Mouse (Mus musculus) A20 (cell line): Measurements from ENCODE around the gene Secisbp2.
"Not testable (repeated sequence)": the region's sequence is repeated elsewhere in the genome, so short reads cannot be mapped to it uniquely, and the experiment has no call there.

Experiments
- DNase-seq: peaks from one replicate; pipeline ENCODE4 v3.0.0-alpha.2; 2011; ENCODE audit warnings: low read depth, low spot score

The Secisbp2 gene

GRCm38 (mm10) chr13:51643924-51644828, 7.3 kb upstream of the Secisbp2 start:
- DNase-seq = peak; percentile 44

DNA sequence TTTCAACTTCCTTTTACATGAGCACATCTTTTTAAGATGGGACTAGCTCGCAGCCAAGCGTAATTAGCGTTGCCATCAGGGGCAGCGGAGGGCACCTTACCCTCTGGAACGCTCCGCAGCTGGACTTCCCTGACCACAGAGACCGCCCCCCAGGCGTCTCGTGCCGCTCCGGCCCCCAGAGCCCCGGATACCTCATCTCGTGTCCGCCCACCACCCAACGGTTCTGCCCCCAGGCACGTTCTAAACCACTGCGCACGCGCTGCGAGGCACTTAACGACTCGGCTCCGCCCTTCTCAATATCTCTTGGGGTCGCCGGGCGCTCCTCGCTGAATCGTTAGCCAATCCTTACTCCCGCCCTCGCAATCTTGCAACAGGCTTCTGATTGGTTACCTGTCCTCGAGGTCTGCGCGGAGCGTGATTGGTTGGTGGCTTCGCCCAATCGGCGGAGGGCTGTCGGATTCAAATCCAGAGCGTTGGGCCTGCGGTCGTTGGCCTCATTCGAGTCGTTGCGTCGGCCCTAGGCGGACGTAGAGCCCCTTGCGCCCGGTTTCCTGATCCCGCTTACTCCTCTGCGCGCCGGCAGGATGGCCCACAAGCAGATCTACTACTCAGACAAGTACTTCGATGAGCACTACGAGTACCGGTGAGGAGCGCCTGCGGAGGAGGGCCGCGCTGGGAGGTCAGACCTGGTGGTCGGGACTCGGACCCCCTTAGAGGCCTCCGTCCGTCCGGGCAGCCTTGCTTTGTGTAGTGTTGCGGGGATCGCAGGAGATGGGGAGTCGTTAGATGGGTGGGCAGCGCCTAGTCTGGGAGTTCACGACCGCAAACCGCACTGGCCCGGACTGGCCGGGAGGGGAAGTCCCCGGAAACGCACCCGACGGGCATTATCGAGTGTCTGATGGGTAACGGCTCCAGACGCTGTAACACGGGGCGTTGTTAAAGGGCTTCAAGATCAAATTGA, 6.4 kb upstream of the Secisbp2 start, which contains the start of gene Cks2:
TSS of gene Cks2 (plus strand) at position 404 of the 961 bp plus-strand sequence.
- peak; percentile 100 for DNase-seq

DNA sequence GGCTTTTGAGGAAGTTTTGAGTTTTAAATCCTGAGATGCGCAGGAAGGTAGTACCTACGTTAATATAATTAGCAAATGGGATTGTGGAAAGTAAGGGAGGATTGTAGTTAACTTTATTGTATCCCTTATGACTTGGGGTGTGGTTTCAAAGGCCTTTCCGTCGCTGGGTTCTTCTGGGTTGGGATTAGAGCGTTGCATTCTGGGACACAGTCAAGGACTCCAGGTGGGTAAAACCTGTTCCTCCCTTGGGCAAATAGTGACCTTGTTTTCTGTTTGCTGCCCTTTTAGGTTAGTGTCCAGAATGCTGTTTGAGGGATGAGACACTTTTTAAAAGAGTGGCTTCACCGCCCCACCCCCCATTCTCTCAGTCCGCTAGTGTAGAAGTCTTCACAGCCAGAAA, 5.6 kb upstream of the Secisbp2 start:
- DNase-seq = peak; percentile 63

GRCm38 (mm10) chr13:51646362-51647027, 5.0 kb upstream of the Secisbp2 start:
- DNase-seq = no peak

- DNase-seq = no peak
These were observed 3.7 kb upstream of the Secisbp2 start for GRCm38 (mm10) chr13:51647770-51648169.

DNA sequence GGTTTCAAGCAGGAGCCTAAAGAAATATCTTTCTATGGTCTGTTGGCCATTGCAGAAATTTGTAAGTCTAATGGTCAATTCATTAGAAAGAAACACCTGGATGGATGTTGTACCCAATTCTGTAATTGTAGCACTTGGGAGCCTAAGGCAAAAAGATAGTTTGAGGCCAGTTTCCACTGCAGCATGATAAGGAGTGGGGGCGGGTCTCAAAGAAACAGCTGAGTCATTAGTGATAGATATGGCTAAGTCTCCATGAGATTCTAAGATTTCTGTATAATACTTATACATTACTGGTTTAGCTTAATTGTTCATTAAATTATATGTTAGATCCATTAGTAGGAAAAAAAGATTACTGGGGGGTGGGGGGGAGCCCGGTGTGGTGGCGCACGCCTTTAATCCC, 3.3 kb upstream of the Secisbp2 start:
- no peak for DNase-seq

DNA sequence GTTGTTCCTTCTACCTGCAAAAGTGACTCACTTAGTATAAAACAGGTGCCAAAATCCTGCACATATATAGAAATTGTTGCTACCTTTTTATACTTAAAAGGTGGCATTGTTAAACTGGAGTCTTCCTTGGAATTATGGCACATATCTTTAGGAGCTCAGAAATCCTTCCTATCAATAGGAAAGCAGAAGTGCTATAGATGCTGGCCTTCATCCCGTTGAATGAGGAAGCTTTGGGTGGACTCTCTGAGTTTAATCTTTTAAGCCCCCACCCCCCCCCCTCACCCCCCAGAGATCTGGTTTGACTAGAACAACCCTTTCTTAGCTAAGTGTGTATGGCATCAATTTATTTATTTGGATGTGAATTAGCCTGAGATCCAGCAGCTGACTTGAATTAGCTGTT, 1.8 kb upstream of the Secisbp2 start:
- DNase-seq = no peak

DNA sequence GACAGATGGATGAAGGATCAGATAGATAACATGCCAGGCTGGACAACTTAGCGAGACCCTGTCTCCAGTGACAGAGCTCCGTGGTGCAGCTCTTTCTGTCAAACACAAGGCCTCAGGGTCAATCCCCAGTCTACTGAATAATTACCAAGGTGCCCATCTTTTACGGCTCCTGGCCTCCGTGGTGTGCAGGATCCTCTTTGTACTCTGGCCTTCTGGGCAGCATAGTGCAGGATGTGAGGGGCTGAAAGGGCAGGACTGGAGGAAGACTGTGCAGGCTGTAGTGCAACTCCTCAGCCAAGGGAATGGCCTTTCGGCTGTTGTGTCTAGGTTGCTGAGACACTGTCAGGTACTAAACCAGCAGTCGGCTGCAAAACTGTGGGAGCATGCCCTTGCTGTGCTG, 1.7 kb downstream of the Secisbp2 start:
- no peak for DNase-seq

DNA sequence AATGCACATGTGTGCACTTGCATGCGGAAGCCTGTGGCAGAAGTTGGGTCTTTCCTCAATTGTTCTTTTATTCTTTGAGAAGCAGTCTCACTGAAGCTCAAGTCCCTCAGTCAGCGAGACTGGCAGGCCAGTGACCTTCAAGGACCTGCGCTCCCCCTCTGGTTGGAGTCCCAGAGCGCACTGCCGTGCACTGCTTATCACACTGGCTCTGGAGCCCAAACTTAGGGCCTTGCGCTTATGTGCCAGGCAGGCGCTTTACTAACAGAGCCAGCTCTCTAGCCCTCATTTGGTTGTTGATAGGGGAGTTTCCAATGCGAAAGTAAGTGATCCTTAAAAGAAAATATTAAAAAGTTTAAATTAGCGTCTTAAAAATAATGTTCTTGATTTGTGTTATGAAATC, 2.5 kb downstream of the Secisbp2 start:
- DNase-seq = no peak

GRCm38 (mm10) chr13:51656516-51657235, 5.2 kb downstream of the Secisbp2 start:
- peak; percentile 23 for DNase-seq

- DNase-seq = no peak
These were observed 6.6 kb downstream of the Secisbp2 start for GRCm38 (mm10) chr13:51658094-51658493.

- DNase-seq = no peak
These were observed 8.1 kb downstream of the Secisbp2 start for GRCm38 (mm10) chr13:51659573-51659972.

DNA sequence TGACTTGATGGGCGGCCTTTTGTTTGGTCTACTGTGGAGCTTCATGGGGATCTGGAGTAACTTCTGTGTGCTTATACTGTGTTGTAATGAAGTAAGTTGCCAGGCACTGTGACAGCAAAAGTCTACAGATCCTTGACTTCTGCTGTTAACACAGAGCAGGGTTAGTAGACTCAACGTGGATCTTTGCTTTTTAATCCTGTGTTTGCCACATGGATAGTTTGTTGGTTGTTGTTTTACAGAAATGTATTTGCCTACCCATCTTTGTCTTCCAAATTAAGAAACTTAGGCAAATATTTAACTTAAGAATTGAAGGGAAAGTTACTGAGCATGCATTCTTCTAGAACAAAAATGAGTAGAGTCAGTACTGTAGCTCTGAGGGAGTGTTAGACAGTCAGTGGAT, 12.1 kb downstream of the Secisbp2 start:
- no peak for DNase-seq

- DNase-seq = not testable (repeated sequence)
These were observed 16.7 kb downstream of the Secisbp2 start for GRCm38 (mm10) chr13:51668195-51668594.

DNA sequence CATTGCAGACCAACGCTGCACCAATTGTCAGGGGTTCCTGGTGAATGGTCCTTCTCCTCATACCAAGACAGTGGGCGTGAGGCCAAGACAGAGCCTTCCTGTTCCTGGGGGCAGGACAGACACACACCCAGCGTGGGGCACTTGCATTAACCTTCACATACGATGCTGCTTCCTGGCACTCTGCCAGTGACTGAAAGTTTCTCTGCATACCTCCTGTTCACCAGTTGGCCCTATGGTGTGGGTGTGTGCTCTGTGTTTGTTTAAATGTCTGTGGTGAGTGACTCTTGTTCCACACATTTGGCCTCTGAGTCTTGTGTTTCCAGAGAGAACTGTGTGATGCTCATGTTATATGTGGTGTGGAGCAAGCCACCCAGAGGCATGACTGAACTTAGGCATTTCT, 25.1 kb downstream of the Secisbp2 start:
- no peak for DNase-seq

- no peak for DNase-seq
These were observed 25.5 kb downstream of the Secisbp2 start for GRCm38 (mm10) chr13:51677041-51677440.

- DNase-seq = no peak
These were observed 26.2 kb downstream of the Secisbp2 start for GRCm38 (mm10) chr13:51677630-51678185.

DNA sequence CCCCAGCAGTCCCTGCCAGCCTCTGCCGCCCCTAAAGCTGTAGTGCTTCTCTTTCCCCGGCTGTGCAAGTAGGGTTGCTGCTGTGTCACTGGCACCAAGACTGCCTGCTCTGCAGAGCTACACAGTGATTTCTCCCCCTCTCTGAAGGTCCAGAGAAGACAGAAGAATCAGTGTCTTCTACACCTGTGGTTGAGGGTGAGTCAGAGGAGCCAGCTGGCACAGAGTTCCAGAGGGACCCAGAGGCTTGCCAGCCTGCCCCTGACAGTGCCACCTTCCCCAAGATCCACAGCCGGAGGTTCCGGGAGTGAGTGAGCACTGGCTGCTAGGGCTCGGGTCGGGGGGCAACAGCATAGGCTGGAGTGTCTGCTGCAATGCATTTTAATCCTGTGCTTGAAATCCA, 27.2 kb downstream of the Secisbp2 start:
- no peak for DNase-seq

GRCm38 (mm10) chr13:51679332-51679731, 27.8 kb downstream of the Secisbp2 start:
- no peak for DNase-seq

GRCm38 (mm10) chr13:51681076-51681475, 29.6 kb downstream of the Secisbp2 start:
- no peak for DNase-seq

- DNase-seq = no peak
These were observed 30.1 kb downstream of the Secisbp2 start for GRCm38 (mm10) chr13:51681634-51682033.
